Mouse (Mus musculus) brain, embryonic 18.5 days (tissue): ENCODE measurements around the gene Agtr1a.

ENCODE experiments used
- DNase-seq: peaks from one replicate; pipeline ENCODE4 v3.0.0-alpha.2; 2012; ENCODE audit warnings: low read depth, low spot score

Agtr1a gene

GRCm38 (mm10) chr13:30362048-30362447, 25.8 kb downstream of the Agtr1a start:
- DNase-seq: no peak

GRCm38 (mm10) chr13:30364097-30364625, 27.9 kb downstream of the Agtr1a start:
- DNase-seq: no peak

- no peak for DNase-seq
These were observed 28.5 kb downstream of the Agtr1a start for GRCm38 (mm10) chr13:30364780-30365179.

GRCm38 (mm10) chr13:30365378-30365777, 29.1 kb downstream of the Agtr1a start:
- no peak for DNase-seq

GRCm38 (mm10) chr13:30368116-30368515, 31.9 kb downstream of the Agtr1a start:
- no peak for DNase-seq

GRCm38 (mm10) chr13:30368746-30369145, 32.5 kb downstream of the Agtr1a start:
- no peak for DNase-seq

- DNase-seq: no peak
These were observed 42.6 kb downstream of the Agtr1a start for GRCm38 (mm10) chr13:30378868-30379267.

GRCm38 (mm10) chr13:30385183-30385582, 48.9 kb downstream of the Agtr1a start:
- DNase-seq: no peak

- DNase-seq: no peak
These were observed 57.9 kb downstream of the Agtr1a start for GRCm38 (mm10) chr13:30394123-30394522.

GRCm38 (mm10) chr13:30396431-30396830, 60.2 kb downstream of the Agtr1a start:
- no peak for DNase-seq

GRCm38 (mm10) chr13:30398852-30399251, 62.6 kb downstream of the Agtr1a start:
- DNase-seq: no peak

- no peak for DNase-seq
These were observed 64.4 kb downstream of the Agtr1a start for GRCm38 (mm10) chr13:30400621-30401020.

- DNase-seq: no peak
These were observed 67.6 kb downstream of the Agtr1a start for GRCm38 (mm10) chr13:30403874-30404273.

- DNase-seq: no peak
These were observed 82.4 kb downstream of the Agtr1a start for GRCm38 (mm10) chr13:30418611-30419010.

- no peak for DNase-seq
These were observed 90.8 kb downstream of the Agtr1a start for GRCm38 (mm10) chr13:30427008-30427407.

GRCm38 (mm10) chr13:30427436-30427835, 91.2 kb downstream of the Agtr1a start:
- DNase-seq: no peak
